Mouse (Mus musculus) midbrain, embryonic 11.5 days (tissue): ENCODE measurements around the gene Rsph6a. TPM values are rescaled to one million over a fixed set of nuclear protein-coding genes. Genes with fewer than 3 reads are reported as not detected.
A peak's percentile ranks its signal among the peaks of the same experiment; 100 is the strongest.

ENCODE experiments used
- ATAC-seq: fragments of 200-750 bp; cut with Nextera tagmentation; 2 replicates; pipeline ENCODE4 v1.8.0; 2017; ENCODE audit warnings: moderate TSS enrichment, moderate library complexity; ENCODE audit not compliant: low FRiP score
- DNase-seq: peaks from one replicate; pipeline ENCODE4 v3.0.0; 2015; ENCODE audit warnings: low spot score; ENCODE audit errors: missing footprints
- H3K27ac ChIP-seq: fragments of 300-500 bp; sonication (generic); 2 replicates; pipeline ENCODE4 v1.5.1; 2014; ENCODE audit warnings: low read depth, low read length
- H3K27me3 ChIP-seq: fragments of 300-500 bp; sonication (generic); 2 replicates; pipeline ENCODE4 v1.6.1; 2014; ENCODE audit warnings: mild to moderate bottlenecking, low read length, moderate library complexity, mixed read lengths; ENCODE audit not compliant: control insufficient read depth, insufficient read depth
- H3K36me3 ChIP-seq: fragments of 300-500 bp; sonication (generic); 2 replicates; pipeline ENCODE4 v1.6.1; 2014; ENCODE audit warnings: mild to moderate bottlenecking, low read length, moderate library complexity, mixed read lengths; ENCODE audit not compliant: control insufficient read depth, insufficient read depth
- H3K4me1 ChIP-seq: fragments of 300-500 bp; sonication (generic); 2 replicates; pipeline ENCODE4 v1.6.1; 2014; ENCODE audit warnings: low read length; ENCODE audit not compliant: control insufficient read depth, insufficient read depth
- H3K4me2 ChIP-seq: fragments of 300-500 bp; sonication (generic); 2 replicates; pipeline ENCODE4 v1.6.1; 2014; ENCODE audit warnings: mild to moderate bottlenecking, moderate library complexity
- H3K4me3 ChIP-seq: fragments of 300-500 bp; sonication (generic); 2 replicates; pipeline ENCODE4 v1.5.1; 2014; ENCODE audit warnings: low read depth, low read length
- H3K9ac ChIP-seq: fragments of 300-500 bp; sonication (generic); 2 replicates; pipeline ENCODE4 v1.6.1; 2014; ENCODE audit warnings: low read length
- H3K9me3 ChIP-seq: fragments of 300-500 bp; sonication (generic); 2 replicates; pipeline ENCODE4 v1.6.1; 2016; ENCODE audit warnings: low read length; ENCODE audit not compliant: control insufficient read depth
- WGBS: fragments of 180-500 bp; shearing (Covaris S2); extraction: QIAGEN DNeasy Blood & Tissue Kit; methylation state at CpG from one replicate; pipeline ENCODE4 v1.1.7; 2014; 5-methylcytosine and 5-hydroxymethylcytosine counted together
- polyA plus RNA-seq: library from polyadenylated mRNA; unstranded; fragments of >200 nt; fragmentation: Nextera tagmentation; extraction: Ambion mirVana; gene quantifications from 2 replicates; pipeline ENCODE4 v1.2.1, GENCODE M21; 2014

Gene Rsph6a
- polyA plus RNA-seq, 1 experiment from 2014 or later = not detected

- H3K9me3 ChIP-seq = no peaks in the 10 kb centered on the region
- H3K27ac ChIP-seq = no peak overlapping the region
- peaks cover 5% of the 10 kb centered on the region; the same call in 1 of the 2 replicates for H3K27me3 ChIP-seq
- ATAC-seq (no peak), DNase-seq (no peak)
- peaks cover 4% of the 10 kb centered on the region for H3K36me3 ChIP-seq
- peak overlapping the region; percentile 89 for H3K9ac ChIP-seq
- peak overlapping the region; percentile 95 for H3K4me2 ChIP-seq
- H3K4me1 ChIP-seq = peaks cover 37% of the 10 kb centered on the region
- 53% methylated on average over 5 of the region's 5 CpGs for WGBS
- peak overlapping the region; percentile 73 for H3K4me3 ChIP-seq
These were observed 42.0 kb downstream of the Rsph6a start for GRCm38 (mm10) chr7:19096421-19096976.

DNA sequence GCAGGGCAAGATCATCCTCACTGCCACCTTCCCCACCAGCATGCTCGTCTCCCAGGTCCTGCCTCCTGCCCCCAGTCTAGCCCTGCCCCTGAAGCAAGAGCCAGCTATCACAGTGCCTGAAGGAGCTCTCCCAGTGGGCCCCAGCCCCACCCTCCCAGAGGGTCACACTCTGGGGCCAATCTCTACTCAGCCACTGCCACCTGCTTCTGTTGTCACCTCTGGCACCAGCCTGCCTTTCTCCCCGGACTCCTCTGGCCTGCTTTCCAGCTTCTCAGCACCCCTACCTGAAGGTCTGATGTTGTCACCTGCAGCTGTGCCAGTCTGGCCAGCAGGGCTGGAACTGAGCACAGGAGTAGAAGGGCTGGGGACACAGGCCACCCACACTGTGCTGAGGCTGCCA, 42.7 kb downstream of the Rsph6a start:
- no peak overlapping the region for H3K4me3 ChIP-seq
- H3K9ac ChIP-seq = no peak overlapping the region
- peaks cover 30% of the 10 kb centered on the region for H3K4me1 ChIP-seq
- no peak for DNase-seq
- H3K27me3 ChIP-seq = no peaks in the 10 kb centered on the region
- ATAC-seq = no peak
- peak overlapping the region; percentile 95; the same call in 1 of the 2 replicates for H3K4me2 ChIP-seq
- WGBS = 76% methylated on average over 2 of the region's 2 CpGs
- no peaks in the 10 kb centered on the region for H3K9me3 ChIP-seq
- no peak overlapping the region for H3K27ac ChIP-seq
- no peaks in the 10 kb centered on the region; the same call in 1 of the 2 replicates for H3K36me3 ChIP-seq

- Histone ChIP-seq H3K9me3 (no peaks in the 10 kb centered on the region), H3K36me3 (no peaks in the 10 kb centered on the region; the same call in 1 of the 2 replicates), H3K4me2 (no peak overlapping the region), H3K27ac (no peak overlapping the region), H3K4me1 (peaks cover 23% of the 10 kb centered on the region), H3K27me3 (no peaks in the 10 kb centered on the region), H3K4me3 (no peak overlapping the region), H3K9ac (no peak overlapping the region)
- DNase-seq (no peak), ATAC-seq (no peak)
These were observed 43.4 kb downstream of the Rsph6a start for GRCm38 (mm10) chr7:19097863-19098262.

DNA sequence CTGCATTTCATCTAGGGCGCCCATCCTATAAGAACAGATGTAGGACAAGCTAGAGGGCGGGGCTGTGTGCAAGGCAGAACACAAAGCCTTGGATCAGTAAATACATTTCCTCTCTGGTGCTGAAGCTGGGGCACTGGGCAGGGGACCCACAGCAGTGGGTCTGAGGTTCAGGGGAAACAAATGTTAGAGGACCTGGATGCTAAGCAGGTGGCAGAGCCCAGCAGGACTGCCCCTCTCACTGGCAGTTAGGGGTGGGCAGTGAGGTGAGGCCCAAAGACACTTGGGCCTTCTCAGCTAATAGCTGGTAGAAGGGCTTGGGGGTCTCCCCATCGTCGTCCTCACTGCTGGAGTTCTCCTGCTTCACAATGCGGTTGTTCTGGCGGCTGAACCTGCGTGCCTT, 44.3 kb downstream of the Rsph6a start:
- WGBS = 57% methylated on average over 7 of the region's 7 CpGs
- no peak for ATAC-seq
- Histone ChIP-seq H3K36me3 (no peaks in the 10 kb centered on the region; the same call in 1 of the 2 replicates), H3K4me2 (no peak overlapping the region), H3K27me3 (no peaks in the 10 kb centered on the region), H3K9me3 (no peaks in the 10 kb centered on the region), H3K4me3 (no peak overlapping the region), H3K4me1 (peaks cover 17% of the 10 kb centered on the region), H3K9ac (no peak overlapping the region), H3K27ac (no peak overlapping the region)
- no peak for DNase-seq

GRCm38 (mm10) chr7:19100290-19100689, 45.8 kb downstream of the Rsph6a start:
- WGBS = 77% methylated on average over 1 of the region's 1 CpGs
- H3K9ac ChIP-seq = no peak overlapping the region
- ATAC-seq (no peak), DNase-seq (no peak)
- H3K9me3 ChIP-seq = no peaks in the 10 kb centered on the region
- no peak overlapping the region for H3K4me3 ChIP-seq
- H3K4me2 ChIP-seq = no peak overlapping the region
- no peak overlapping the region for H3K27ac ChIP-seq
- no peaks in the 10 kb centered on the region; the same call in 1 of the 2 replicates for H3K36me3 ChIP-seq
- H3K27me3 ChIP-seq = no peaks in the 10 kb centered on the region
- peaks cover 17% of the 10 kb centered on the region for H3K4me1 ChIP-seq

- Histone ChIP-seq H3K4me2 (no peak overlapping the region), H3K27ac (no peak overlapping the region), H3K4me3 (no peak overlapping the region), H3K9ac (no peak overlapping the region), H3K9me3 (no peaks in the 10 kb centered on the region), H3K27me3 (no peaks in the 10 kb centered on the region), H3K36me3 (no peaks in the 10 kb centered on the region), H3K4me1 (no peaks in the 10 kb centered on the region)
- ATAC-seq (no peak), DNase-seq (no peak)
These were observed 49.3 kb downstream of the Rsph6a start for GRCm38 (mm10) chr7:19103741-19104140.

GRCm38 (mm10) chr7:19104486-19104885, 50.0 kb downstream of the Rsph6a start:
- H3K9me3 ChIP-seq = no peaks in the 10 kb centered on the region
- ATAC-seq (no peak), DNase-seq (no peak)
- no peaks in the 10 kb centered on the region for H3K27me3 ChIP-seq
- H3K4me2 ChIP-seq = no peak overlapping the region
- no peak overlapping the region for H3K4me3 ChIP-seq
- no peak overlapping the region for H3K9ac ChIP-seq
- H3K27ac ChIP-seq = no peak overlapping the region
- H3K36me3 ChIP-seq = no peaks in the 10 kb centered on the region
- 84% methylated on average over 2 of the region's 2 CpGs for WGBS
- H3K4me1 ChIP-seq = no peaks in the 10 kb centered on the region

DNA sequence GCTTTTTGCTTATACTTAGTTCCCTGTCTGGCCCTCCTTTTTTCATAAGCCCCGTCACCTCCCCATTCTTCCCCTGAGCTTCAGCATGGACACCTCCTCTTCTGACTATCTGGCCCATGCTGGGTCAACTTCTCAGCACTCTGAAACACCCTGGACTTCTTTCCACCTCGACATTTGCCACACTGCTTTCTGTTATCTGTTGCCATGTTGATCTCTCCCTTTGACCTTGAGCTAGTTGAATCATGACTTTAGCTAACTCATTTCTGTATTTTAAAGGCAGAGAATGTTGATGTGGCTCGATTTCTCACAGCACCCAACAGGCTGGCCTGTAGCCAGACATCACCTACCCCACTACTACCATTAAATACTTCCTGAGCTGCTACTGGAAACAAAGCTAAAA, 52.9 kb downstream of the Rsph6a start:
- ATAC-seq (no peak), DNase-seq (no peak)
- WGBS = 64% methylated on average over 3 of the region's 3 CpGs
- H3K4me3 ChIP-seq = no peak overlapping the region
- no peaks in the 10 kb centered on the region for H3K9me3 ChIP-seq
- no peak overlapping the region for H3K27ac ChIP-seq
- H3K4me2 ChIP-seq = no peak overlapping the region
- H3K4me1 ChIP-seq = no peaks in the 10 kb centered on the region
- no peaks in the 10 kb centered on the region for H3K27me3 ChIP-seq
- H3K9ac ChIP-seq = no peak overlapping the region
- H3K36me3 ChIP-seq = no peaks in the 10 kb centered on the region

GRCm38 (mm10) chr7:19109565-19109964, 55.1 kb downstream of the Rsph6a start:
- no peak overlapping the region for H3K9ac ChIP-seq
- H3K36me3 ChIP-seq = no peaks in the 10 kb centered on the region
- no peaks in the 10 kb centered on the region for H3K9me3 ChIP-seq
- ATAC-seq = no peak
- WGBS = 90% methylated on average over 1 of the region's 1 CpGs
- H3K4me2 ChIP-seq = no peak overlapping the region
- H3K4me3 ChIP-seq = no peak overlapping the region
- DNase-seq = no peak
- no peaks in the 10 kb centered on the region for H3K4me1 ChIP-seq
- no peaks in the 10 kb centered on the region for H3K27me3 ChIP-seq
- no peak overlapping the region for H3K27ac ChIP-seq
